Mouse (Mus musculus) liver, embryonic 13.5 days (tissue): ENCODE results near the gene Apol8. TPM values are rescaled to one million over a fixed set of nuclear protein-coding genes. Genes with fewer than 3 reads are reported as not detected.

Experiments
- ATAC-seq: fragments of 200-750 bp; cut with Nextera tagmentation; 2 replicates; pipeline ENCODE4 v1.8.0; 2017; ENCODE audit warnings: low read depth, mild to moderate bottlenecking, moderate number of reproducible peaks, moderate library complexity
- DNase-seq: peaks from one replicate; pipeline ENCODE4 v3.0.0; 2022
- H3K27ac ChIP-seq: fragments of 300-500 bp; sonication (generic); 2 replicates; pipeline ENCODE4 v1.5.1; 2015; ENCODE audit warnings: moderate library complexity, mild to moderate bottlenecking, inconsistent platforms
- H3K27me3 ChIP-seq: fragments of 300-500 bp; sonication (generic); 2 replicates; pipeline ENCODE4 v1.6.1; 2015; ENCODE audit warnings: mild to moderate bottlenecking, inconsistent platforms
- H3K36me3 ChIP-seq: fragments of 300-500 bp; sonication (generic); 2 replicates; pipeline ENCODE4 v1.6.1; 2015; ENCODE audit warnings: mild to moderate bottlenecking, inconsistent platforms
- H3K4me1 ChIP-seq: fragments of 300-500 bp; sonication (generic); replicated peaks from 2 replicates; pipeline ENCODE4 v1.6.1; 2015; ENCODE audit warnings: inconsistent platforms
- H3K4me2 ChIP-seq: fragments of 300-500 bp; sonication (generic); 2 replicates; pipeline ENCODE4 v1.6.1; 2015; ENCODE audit warnings: inconsistent platforms, mild to moderate bottlenecking, moderate library complexity
- H3K4me3 ChIP-seq: fragments of 300-500 bp; sonication (generic); replicated peaks from 2 replicates; pipeline ENCODE4 v1.5.1; 2015; ENCODE audit warnings: mild to moderate bottlenecking, inconsistent platforms
- H3K9ac ChIP-seq: fragments of 300-500 bp; sonication (generic); 2 replicates; pipeline ENCODE4 v1.6.1; 2015; ENCODE audit warnings: mild to moderate bottlenecking, inconsistent platforms
- H3K9me3 ChIP-seq: fragments of 300-500 bp; sonication (generic); replicated peaks from 2 replicates; pipeline ENCODE4 v1.6.1; 2016; ENCODE audit warnings: inconsistent platforms
- WGBS: fragments of 180-500 bp; shearing (Covaris S2); methylation state at CpG from one replicate; pipeline ENCODE4 v1.1.7; 2015; ENCODE audit not compliant: insufficient replicate concordance; 5-methylcytosine and 5-hydroxymethylcytosine counted together
- polyA plus RNA-seq: library from polyadenylated mRNA; unstranded; fragments of >200 nt; fragmentation: Nextera tagmentation; extraction: Ambion mirVana; gene quantifications from 2 replicates; pipeline ENCODE4 v1.2.1, GENCODE M21; 2015

The Apol8 gene
- 29.8 and 34.9 TPM in 2 replicates for polyA plus RNA-seq

GRCm38 (mm10) chr15:77756848-77757247, at the start of gene Apol8:
Gene Apol8, minus strand, starts transcription at chr15:77757003.
- 2% methylated on average over 9 of the region's 9 CpGs for WGBS
- Histone ChIP-seq H3K27ac (peak within 1 kb of the TSS; percentile 96), H3K9me3 (no peaks in the 10 kb centered on the region), H3K4me1 (peaks cover 42% of the 10 kb centered on the region), H3K4me2 (peak within 1 kb of the TSS; percentile 88), H3K4me3 (peak within 1 kb of the TSS; percentile 73), H3K9ac (peak within 1 kb of the TSS; percentile 89), H3K27me3 (no peaks in the 10 kb centered on the region), H3K36me3 (peaks cover 45% of the 10 kb centered on the region)
- peak; percentile 70 for DNase-seq
- ATAC-seq: peak; percentile 9; the same call in 1 of the 2 replicates

DNA sequence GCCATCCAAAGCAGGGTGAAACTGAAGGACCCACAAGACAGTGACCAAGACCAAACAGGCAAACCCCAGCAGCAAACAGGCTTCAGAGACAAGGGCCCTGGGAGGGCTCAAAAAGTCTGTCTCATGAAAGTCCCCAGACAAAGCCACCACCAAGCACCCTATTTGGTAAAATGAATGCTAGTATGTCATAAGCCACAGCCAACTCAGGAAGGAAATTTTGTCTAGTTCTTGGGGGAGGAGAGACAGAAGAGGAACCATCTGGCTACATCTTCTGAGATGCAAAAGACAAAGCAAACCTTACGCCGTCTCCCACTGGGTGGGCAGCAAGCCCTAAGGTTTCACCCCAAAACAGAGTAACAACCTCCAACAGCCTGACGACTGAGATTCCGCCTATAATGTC, 48.9 kb upstream of the Apol8 start:
- 0 out of 2 replicates have a peak overlapping the region, but pooled peaks have one; percentile 17 for H3K9ac ChIP-seq
- DNase-seq (no peak), ATAC-seq (no peak)
- H3K4me3 ChIP-seq: no peak overlapping the region
- no peak overlapping the region for H3K27ac ChIP-seq
- 78% methylated on average over 4 of the region's 4 CpGs for WGBS
- H3K4me1 ChIP-seq: peaks cover 49% of the 10 kb centered on the region
- H3K4me2 ChIP-seq: no peak overlapping the region
- peaks cover 99% of the 10 kb centered on the region for H3K36me3 ChIP-seq
- no peaks in the 10 kb centered on the region for H3K27me3 ChIP-seq
- no peaks in the 10 kb centered on the region for H3K9me3 ChIP-seq

- WGBS: 85% methylated on average over 9 of the region's 9 CpGs
- Histone ChIP-seq H3K36me3 (peaks cover 99% of the 10 kb centered on the region), H3K27ac (no peak overlapping the region), H3K9me3 (no peaks in the 10 kb centered on the region), H3K27me3 (no peaks in the 10 kb centered on the region), H3K4me1 (peaks cover 56% of the 10 kb centered on the region), H3K4me2 (no peak overlapping the region), H3K4me3 (no peak overlapping the region), H3K9ac (no peak overlapping the region)
- no peak for DNase-seq
- ATAC-seq: no peak
Measured at GRCm38 (mm10) chr15:77804949-77805348, 48.1 kb upstream of the Apol8 start.

DNA sequence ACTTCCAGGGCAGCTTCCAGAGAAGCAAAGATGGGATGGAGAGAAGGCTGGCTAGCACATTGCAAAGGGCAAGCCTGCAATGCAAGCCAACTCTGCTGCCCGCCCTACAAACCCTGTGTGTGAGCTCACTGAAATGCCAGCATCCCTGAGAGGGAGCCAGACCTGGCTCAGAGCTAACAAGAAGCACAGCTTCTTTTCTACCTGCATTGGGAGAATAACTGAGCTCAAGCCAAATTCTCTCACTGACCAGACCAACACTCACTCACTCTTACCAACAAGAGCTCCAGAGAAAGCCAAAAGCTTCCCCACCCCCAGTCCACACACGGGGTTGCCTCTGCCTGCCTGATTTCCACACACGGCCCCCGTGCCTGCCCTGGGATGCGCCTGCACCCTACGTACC, 47.7 kb upstream of the Apol8 start:
- Histone ChIP-seq H3K9me3 (no peaks in the 10 kb centered on the region), H3K27me3 (no peaks in the 10 kb centered on the region), H3K9ac (no peak overlapping the region), H3K27ac (no peak overlapping the region), H3K4me1 (peaks cover 61% of the 10 kb centered on the region), H3K4me2 (no peak overlapping the region), H3K4me3 (no peak overlapping the region), H3K36me3 (peaks cover 98% of the 10 kb centered on the region)
- 81% methylated on average over 6 of the region's 6 CpGs for WGBS
- ATAC-seq: no peak
- no peak for DNase-seq

GRCm38 (mm10) chr15:77803747-77804146, 46.9 kb upstream of the Apol8 start:
- no peak overlapping the region; the same call in 1 of the 2 replicates for H3K27ac ChIP-seq
- WGBS: 62% methylated on average over 3 of the region's 3 CpGs
- no peak overlapping the region for H3K4me3 ChIP-seq
- H3K4me1 ChIP-seq: peaks cover 68% of the 10 kb centered on the region
- H3K27me3 ChIP-seq: no peaks in the 10 kb centered on the region
- ATAC-seq (no peak), DNase-seq (no peak)
- H3K9ac ChIP-seq: no peak overlapping the region
- no peak overlapping the region for H3K4me2 ChIP-seq
- no peaks in the 10 kb centered on the region for H3K9me3 ChIP-seq
- H3K36me3 ChIP-seq: peaks cover 98% of the 10 kb centered on the region

GRCm38 (mm10) chr15:77802992-77803391, 46.2 kb upstream of the Apol8 start:
- H3K27ac ChIP-seq: no peak overlapping the region

DNA sequence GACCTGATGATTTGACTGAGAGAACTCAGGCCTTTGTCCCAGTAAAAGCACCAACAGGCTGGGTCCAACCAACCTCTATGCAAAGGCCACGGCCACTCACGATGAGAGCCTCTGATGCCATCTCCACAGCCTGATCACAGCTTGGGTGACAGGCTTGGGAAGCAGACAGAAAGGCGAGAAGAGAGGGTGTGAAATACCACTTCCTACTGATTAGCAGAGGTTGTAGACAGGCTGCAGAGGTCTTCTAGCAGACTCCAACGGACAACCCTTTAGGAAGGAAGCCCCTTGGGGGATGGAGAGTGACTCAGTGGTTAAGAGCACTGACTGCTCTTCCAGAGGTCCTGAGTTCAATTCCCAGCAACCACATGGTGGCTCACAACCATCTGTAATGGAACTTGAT, 44.4 kb upstream of the Apol8 start:
- no peaks in the 10 kb centered on the region for H3K9me3 ChIP-seq
- 17% methylated on average over 4 of the region's 4 CpGs for WGBS
- no peak overlapping the region for H3K9ac ChIP-seq
- no peak overlapping the region for H3K4me3 ChIP-seq
- DNase-seq (no peak), ATAC-seq (no peak)
- H3K4me1 ChIP-seq: peaks cover 70% of the 10 kb centered on the region
- H3K36me3 ChIP-seq: peaks cover 95% of the 10 kb centered on the region
- H3K27ac ChIP-seq: peak overlapping the region; percentile 78
- no peak overlapping the region for H3K4me2 ChIP-seq
- no peaks in the 10 kb centered on the region for H3K27me3 ChIP-seq

More at GRCm38 (mm10) chr15:77802992-77803391, 46.2 kb upstream of the Apol8 start:
- no peak overlapping the region for H3K9ac ChIP-seq
- no peak overlapping the region for H3K4me2 ChIP-seq
- ATAC-seq (no peak), DNase-seq (no peak)
- H3K27me3 ChIP-seq: no peaks in the 10 kb centered on the region
- WGBS: 71% methylated on average over 4 of the region's 4 CpGs
- peaks cover 76% of the 10 kb centered on the region for H3K4me1 ChIP-seq
- no peaks in the 10 kb centered on the region for H3K9me3 ChIP-seq
- H3K4me3 ChIP-seq: no peak overlapping the region
- peaks cover 95% of the 10 kb centered on the region for H3K36me3 ChIP-seq

DNA sequence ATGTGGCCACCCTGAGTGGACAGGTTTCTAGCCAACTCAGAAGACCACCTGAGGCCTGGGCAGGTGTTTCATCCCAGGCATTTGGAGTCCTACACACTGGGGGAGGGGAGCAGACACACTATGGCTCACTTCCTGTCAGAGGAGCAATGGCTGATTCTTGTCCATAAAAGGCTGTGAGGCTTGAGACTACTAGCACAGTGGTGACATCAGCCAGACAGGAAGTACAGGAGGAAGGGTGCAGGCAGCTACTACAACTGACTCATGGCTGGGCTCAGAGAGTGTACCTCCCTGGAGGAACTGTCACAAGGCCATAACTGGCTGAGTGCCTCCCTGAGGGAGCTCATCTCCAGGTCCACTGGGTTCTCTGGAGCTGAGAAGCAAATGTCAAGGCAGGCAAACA, 43.7 kb upstream of the Apol8 start:
- no peak overlapping the region for H3K4me2 ChIP-seq
- peak; percentile 13 for DNase-seq
- H3K27ac ChIP-seq: peak overlapping the region; percentile 78
- H3K36me3 ChIP-seq: peaks cover 96% of the 10 kb centered on the region
- H3K4me3 ChIP-seq: no peak overlapping the region
- H3K27me3 ChIP-seq: no peaks in the 10 kb centered on the region
- H3K4me1 ChIP-seq: peaks cover 66% of the 10 kb centered on the region
- no peaks in the 10 kb centered on the region for H3K9me3 ChIP-seq
- peak; percentile 43 for ATAC-seq
- H3K9ac ChIP-seq: no peak overlapping the region

DNA sequence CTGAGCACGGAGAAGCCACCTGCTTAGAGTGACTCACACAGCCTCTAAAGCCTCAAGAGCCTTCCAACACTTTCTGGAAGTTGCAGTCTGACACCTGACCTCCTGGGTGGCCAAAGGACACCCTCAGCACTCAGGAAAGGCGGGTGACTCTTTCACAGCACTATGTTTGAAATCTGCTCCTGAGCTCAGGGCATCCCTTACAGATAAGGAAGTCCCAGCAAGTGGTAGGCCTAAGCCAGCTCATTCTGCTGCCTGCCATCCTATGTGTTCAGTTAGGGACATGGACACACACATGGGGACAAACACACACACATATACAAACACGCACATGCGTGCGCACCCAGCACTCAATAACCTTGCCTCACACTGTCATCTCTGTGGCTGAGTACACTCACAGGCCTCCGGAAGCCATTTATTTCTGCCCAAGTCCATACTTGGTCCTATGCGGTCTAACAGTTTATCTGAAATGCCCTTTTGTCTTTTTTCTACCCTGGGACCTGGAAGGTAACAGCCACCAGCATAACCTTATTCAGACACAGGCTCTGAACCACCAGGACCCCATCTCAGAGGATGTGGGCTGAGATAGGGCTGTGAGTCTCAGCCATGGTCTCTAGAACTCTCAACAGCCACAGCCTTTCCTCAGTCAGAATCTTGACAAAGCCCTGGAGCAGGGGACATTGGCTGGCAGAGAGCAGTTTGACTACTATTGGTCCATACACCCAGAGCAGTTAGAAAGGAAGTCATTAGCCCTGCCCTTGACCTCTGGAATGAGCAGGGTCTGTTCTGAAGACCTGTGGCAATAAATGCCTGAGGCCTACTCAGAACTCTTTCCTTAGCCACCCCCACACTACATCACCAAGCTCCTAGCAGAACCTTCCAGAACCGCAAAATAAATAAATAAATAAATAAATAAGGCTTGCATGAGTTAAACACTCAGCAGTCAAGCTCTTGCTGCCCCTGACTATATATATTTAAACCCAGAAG, 43.0 kb upstream of the Apol8 start:
- Histone ChIP-seq H3K4me3 (no peak overlapping the region), H3K4me2 (no peak overlapping the region), H3K27ac (peak overlapping the region; percentile 78), H3K9ac (peak overlapping the region; percentile 11; the same call in 1 of the 2 replicates), H3K36me3 (peaks cover 96% of the 10 kb centered on the region), H3K9me3 (no peaks in the 10 kb centered on the region), H3K27me3 (no peaks in the 10 kb centered on the region), H3K4me1 (peaks cover 66% of the 10 kb centered on the region)
- ATAC-seq: no peak
- DNase-seq: no peak
- WGBS: 72% methylated on average over 8 of the region's 8 CpGs

DNA sequence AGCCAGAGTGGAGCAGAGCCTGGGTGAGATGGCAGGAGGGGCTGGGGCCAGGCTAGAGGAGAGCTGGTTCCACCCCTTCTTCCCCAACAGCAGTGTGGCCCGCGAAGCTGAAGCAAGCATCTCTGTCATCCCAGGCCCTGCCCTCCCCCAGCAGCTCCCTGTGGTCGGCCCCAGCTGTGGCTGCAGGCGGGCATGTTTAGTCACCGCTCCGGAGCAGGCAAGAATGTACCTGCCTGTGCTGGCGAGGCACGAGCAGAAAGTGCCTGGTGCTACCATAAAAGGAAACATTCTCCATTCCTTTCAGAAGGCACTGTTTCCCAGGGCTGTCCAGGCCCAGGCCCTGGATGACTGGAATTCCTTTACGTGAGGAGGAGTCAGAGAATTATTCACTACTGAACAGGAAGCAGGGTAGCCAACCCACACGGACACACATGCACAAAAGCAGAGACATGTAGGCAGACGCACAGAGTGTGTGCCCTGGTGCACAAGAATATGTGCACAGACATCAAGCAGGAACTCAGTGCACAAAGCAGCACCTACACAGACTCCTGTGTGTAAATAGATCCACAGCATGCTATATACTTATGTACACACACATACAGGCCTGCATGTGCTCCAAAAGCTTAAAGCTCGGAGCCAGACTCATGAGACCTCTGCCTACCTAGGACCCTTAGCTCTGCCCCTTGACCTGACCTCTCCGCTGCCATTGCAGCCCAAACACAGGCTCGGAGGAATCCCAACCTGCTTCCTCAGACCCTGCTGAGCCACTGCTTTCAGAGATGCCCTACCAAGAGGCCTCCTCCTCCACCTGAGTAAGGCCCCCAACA, 42.1 kb upstream of the Apol8 start:
- peak overlapping the region; percentile 11; the same call in 1 of the 2 replicates for H3K9ac ChIP-seq
- WGBS: 41% methylated on average over 14 of the region's 14 CpGs
- ATAC-seq (0 out of 2 replicates have a peak, but pooled peaks have one; percentile 16), DNase-seq (no peak)
- H3K9me3 ChIP-seq: no peaks in the 10 kb centered on the region
- peaks cover 66% of the 10 kb centered on the region for H3K4me1 ChIP-seq
- peaks cover 96% of the 10 kb centered on the region for H3K36me3 ChIP-seq
- H3K4me3 ChIP-seq: no peak overlapping the region
- H3K4me2 ChIP-seq: 0 out of 2 replicates have a peak overlapping the region, but pooled peaks have one; percentile 10
- H3K27ac ChIP-seq: peak overlapping the region; percentile 78
- no peaks in the 10 kb centered on the region for H3K27me3 ChIP-seq
